Mouse (Mus musculus): Measurements from ENCODE around the gene Cd200r1.

- no peak for TF ChIP-seq POLR2A (IDR thresholded peaks at IDR 0.05; ENCODE audit: borderline replicate concordance, extremely low read depth, insufficient read depth, insufficient read length, poor library complexity, severe bottlenecking)
- TF ChIP-seq CTCF (IDR thresholded peaks at IDR 0.05; ENCODE audit: borderline replicate concordance, extremely low read depth, insufficient read depth, insufficient read length), result no peak
Observed at GRCm38 (mm10) chr16:44761811-44762210, 3.7 kb upstream of the Cd200r1 start.
